In genomic region chr1:68955482-68955881, GRCm38 (mm10) we compare ENCODE assay signal across 10 mouse cellular contexts.
"Had no signal": no experiment of that assay in that cellular context is flagged by ENCODE, and none has a peak within 500 bp of the region (broad histone marks: within the 10 kb centered on the region; RNA-seq: fewer than 3 reads in every experiment).

No protein-coding gene starts in this region.

- H3K4me2 ChIP-seq: liver, embryonic 13.5 days; neural tube, embryonic 12.5 days had no signal

- H3K27me3 ChIP-seq: liver, embryonic 13.5 days; neural tube, embryonic 12.5 days had no signal

- H3K27ac ChIP-seq: left cerebral cortex, adult 2 months; liver, embryonic 13.5 days; neural tube, embryonic 12.5 days had no signal

- ATAC-seq: liver, postnatal 0 days had no signal

- H3K9me3 ChIP-seq: liver, embryonic 13.5 days; neural tube, embryonic 12.5 days had no signal

- H3K4me3 ChIP-seq: left cerebral cortex, adult 2 months; liver, embryonic 13.5 days; neural tube, embryonic 12.5 days had no signal

- H3K9ac ChIP-seq: liver, embryonic 13.5 days; liver, postnatal 0 days; neural tube, embryonic 12.5 days had no signal

- H3K36me3 ChIP-seq: liver, embryonic 13.5 days; neural tube, embryonic 12.5 days had no signal

- H3K4me1 ChIP-seq: liver, embryonic 13.5 days; neural tube, embryonic 12.5 days had no signal

- DNase-seq: kidney, adult 8-10 months; kidney, postnatal 25 days; liver; liver, embryonic 13.5 days; liver, postnatal 0 days; right cerebral cortex, postnatal 4 days; spleen, adult 18-20 months; thymus, postnatal 4 days had no signal
